Mouse (Mus musculus): Measurements from ENCODE around the gene Rack1. TPM values are rescaled to one million over a fixed set of nuclear protein-coding genes. Genes with fewer than 3 reads are reported as not detected.

Gene Rack1
- polyA plus RNA-seq, 1 experiment from 2014 or later = 351 TPM

DNA sequence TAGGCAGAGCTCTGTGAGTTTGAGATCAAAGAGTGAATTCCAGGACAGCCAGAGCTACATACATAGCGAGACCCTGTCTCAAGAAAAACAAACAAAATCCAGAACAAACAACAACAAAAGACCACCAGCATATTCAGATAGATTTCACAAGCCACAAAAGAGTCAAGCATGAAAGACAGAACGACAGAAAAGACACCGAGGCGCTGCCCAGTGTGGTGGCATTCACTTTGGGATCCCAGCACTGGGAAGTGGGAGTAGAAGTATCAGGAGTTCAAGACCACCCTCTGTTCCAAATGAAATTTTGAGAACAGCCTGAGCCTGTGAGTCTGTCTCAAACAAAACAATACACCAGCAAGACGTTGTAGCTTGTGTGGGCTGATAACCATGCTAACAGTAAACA lies 46.7 kb downstream of the Rack1 start:
- H3K27me3 ChIP-seq (ENCODE audit: control insufficient read depth, insufficient read depth, low read depth, low read length) = no peaks in the 10 kb centered on the region
- H3K27ac ChIP-seq (ENCODE audit: low read length) = no peak overlapping the region
- H3K4me3 ChIP-seq (ENCODE audit: low read depth, low read length) = no peak overlapping the region
- ATAC-seq = no peak
- no peak overlapping the region for H3K4me2 ChIP-seq (ENCODE audit: low read length)
- H3K9me3 ChIP-seq (replicated peaks; ENCODE audit: control insufficient read depth, low read length, poor library complexity, severe bottlenecking) = no peaks in the 10 kb centered on the region
- H3K9ac ChIP-seq (ENCODE audit: low read depth, low read length) = no peak overlapping the region
- H3K36me3 ChIP-seq (ENCODE audit: control insufficient read depth, insufficient read depth, low read length) = no peaks in the 10 kb centered on the region
- 65% methylated on average over 5 of the region's 5 CpGs for WGBS
- H3K4me1 ChIP-seq (ENCODE audit: control insufficient read depth, insufficient read depth, low read length) = no peaks in the 10 kb centered on the region

DNA sequence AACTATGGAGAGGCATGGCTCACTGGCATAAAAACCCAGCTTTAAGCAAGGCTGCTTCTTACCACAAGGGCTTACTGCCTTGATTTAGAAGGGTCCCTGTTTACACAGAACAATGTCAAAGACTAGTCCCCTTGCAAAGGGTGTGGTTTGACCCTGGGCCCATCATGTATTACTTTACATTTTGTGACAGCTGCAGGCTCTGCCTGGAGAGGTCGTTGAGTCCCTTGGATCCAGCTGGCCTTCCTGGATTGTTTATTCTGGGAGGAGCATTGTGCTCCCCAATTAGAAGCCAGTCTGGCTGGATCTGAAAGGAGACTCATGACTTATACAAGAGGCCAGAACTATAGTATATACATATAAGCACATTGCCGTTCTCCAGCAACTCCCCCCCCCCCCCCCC lies 50.1 kb downstream of the Rack1 start:
- 60% methylated on average over 2 of the region's 2 CpGs for WGBS
- no peak overlapping the region for H3K9ac ChIP-seq (ENCODE audit: low read depth, low read length)
- no peak for ATAC-seq
- H3K9me3 ChIP-seq (replicated peaks; ENCODE audit: control insufficient read depth, low read length, poor library complexity, severe bottlenecking) = no peaks in the 10 kb centered on the region
- no peak overlapping the region for H3K4me2 ChIP-seq (ENCODE audit: low read length)
- no peak overlapping the region for H3K27ac ChIP-seq (ENCODE audit: low read length)
- H3K27me3 ChIP-seq (ENCODE audit: control insufficient read depth, insufficient read depth, low read depth, low read length) = no peaks in the 10 kb centered on the region
- no peaks in the 10 kb centered on the region for H3K36me3 ChIP-seq (ENCODE audit: control insufficient read depth, insufficient read depth, low read length)
- H3K4me1 ChIP-seq (ENCODE audit: control insufficient read depth, insufficient read depth, low read length) = peaks cover 21% of the 10 kb centered on the region
- no peak overlapping the region for H3K4me3 ChIP-seq (ENCODE audit: low read depth, low read length)

DNA sequence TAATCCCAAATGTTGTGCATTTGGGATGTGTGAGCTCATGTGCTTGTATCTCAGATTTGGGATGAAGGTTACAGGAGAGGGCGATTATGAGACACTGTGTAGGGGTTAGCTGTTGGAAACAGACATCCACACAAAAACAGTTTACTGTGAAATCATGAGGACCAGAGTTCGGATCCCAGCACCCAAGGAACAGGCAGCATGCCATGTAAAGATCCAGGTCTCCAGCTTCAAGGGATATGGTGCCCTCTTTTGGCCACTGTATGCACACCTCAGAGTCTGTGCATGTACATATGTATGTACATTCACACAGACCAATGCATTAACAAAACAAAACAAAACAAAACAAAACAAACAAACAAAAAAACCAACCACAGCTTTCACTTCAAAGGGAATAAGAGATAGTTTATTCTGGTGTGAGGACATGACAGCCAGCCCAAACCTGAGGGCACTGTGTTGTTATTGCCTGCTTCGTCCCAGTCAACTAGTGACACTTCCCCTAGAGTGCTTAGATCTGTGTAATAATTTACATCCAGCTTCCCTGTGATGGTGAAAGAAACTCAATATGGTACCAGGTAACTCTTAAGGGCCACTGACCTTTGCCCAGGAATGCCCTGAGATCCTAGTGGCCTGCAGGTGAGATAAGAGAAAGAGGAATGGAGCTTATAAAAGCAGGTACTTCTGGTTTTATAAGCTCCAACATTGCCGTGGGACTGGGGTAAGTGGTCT lies 51.3 kb downstream of the Rack1 start:
- Histone ChIP-seq H3K4me3 (ENCODE audit: low read depth, low read length) (no peak overlapping the region), H3K27me3 (ENCODE audit: control insufficient read depth, insufficient read depth, low read depth, low read length) (no peaks in the 10 kb centered on the region), H3K9me3 (replicated peaks; ENCODE audit: control insufficient read depth, low read length, poor library complexity, severe bottlenecking) (no peaks in the 10 kb centered on the region), H3K4me1 (ENCODE audit: control insufficient read depth, insufficient read depth, low read length) (peaks cover 21% of the 10 kb centered on the region), H3K9ac (ENCODE audit: low read depth, low read length) (no peak overlapping the region), H3K36me3 (ENCODE audit: control insufficient read depth, insufficient read depth, low read length) (no peaks in the 10 kb centered on the region), H3K4me2 (ENCODE audit: low read length) (no peak overlapping the region), H3K27ac (ENCODE audit: low read length) (no peak overlapping the region)
- WGBS = 83% methylated on average over 4 of the region's 4 CpGs
- ATAC-seq = no peak

DNA sequence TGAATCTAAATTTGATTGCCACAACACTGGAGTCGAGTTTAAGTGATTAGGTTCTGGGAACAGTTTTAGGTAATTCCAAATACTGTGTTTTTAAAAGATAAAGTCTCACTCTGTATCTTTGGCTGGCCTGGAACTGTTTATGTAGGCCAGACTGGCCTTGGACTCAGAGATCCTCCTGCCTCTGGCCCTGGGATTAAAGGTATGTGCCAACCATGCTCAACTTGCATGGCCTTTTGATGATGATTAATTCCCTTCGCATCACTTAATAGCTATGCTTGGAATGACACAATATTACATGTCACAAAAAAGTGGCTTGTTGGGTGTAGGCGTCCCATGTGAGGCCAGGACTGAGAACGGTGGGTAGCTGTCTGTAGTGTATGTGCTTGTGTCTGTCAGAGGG lies 52.1 kb downstream of the Rack1 start:
- peaks cover 21% of the 10 kb centered on the region for H3K4me1 ChIP-seq (ENCODE audit: control insufficient read depth, insufficient read depth, low read length)
- 76% methylated on average over 4 of the region's 4 CpGs for WGBS
- H3K9ac ChIP-seq (ENCODE audit: low read depth, low read length) = peak overlapping the region; percentile 65; the same call in 1 of the 2 replicates
- H3K4me2 ChIP-seq (ENCODE audit: low read length) = peak overlapping the region; percentile 95
- no peak for ATAC-seq
- H3K36me3 ChIP-seq (ENCODE audit: control insufficient read depth, insufficient read depth, low read length) = no peaks in the 10 kb centered on the region
- peak overlapping the region; percentile 70; the same call in 1 of the 2 replicates for H3K27ac ChIP-seq (ENCODE audit: low read length)
- H3K4me3 ChIP-seq (ENCODE audit: low read depth, low read length) = peak overlapping the region; percentile 63
- H3K27me3 ChIP-seq (ENCODE audit: control insufficient read depth, insufficient read depth, low read depth, low read length) = no peaks in the 10 kb centered on the region
- H3K9me3 ChIP-seq (replicated peaks; ENCODE audit: control insufficient read depth, low read length, poor library complexity, severe bottlenecking) = no peaks in the 10 kb centered on the region

DNA sequence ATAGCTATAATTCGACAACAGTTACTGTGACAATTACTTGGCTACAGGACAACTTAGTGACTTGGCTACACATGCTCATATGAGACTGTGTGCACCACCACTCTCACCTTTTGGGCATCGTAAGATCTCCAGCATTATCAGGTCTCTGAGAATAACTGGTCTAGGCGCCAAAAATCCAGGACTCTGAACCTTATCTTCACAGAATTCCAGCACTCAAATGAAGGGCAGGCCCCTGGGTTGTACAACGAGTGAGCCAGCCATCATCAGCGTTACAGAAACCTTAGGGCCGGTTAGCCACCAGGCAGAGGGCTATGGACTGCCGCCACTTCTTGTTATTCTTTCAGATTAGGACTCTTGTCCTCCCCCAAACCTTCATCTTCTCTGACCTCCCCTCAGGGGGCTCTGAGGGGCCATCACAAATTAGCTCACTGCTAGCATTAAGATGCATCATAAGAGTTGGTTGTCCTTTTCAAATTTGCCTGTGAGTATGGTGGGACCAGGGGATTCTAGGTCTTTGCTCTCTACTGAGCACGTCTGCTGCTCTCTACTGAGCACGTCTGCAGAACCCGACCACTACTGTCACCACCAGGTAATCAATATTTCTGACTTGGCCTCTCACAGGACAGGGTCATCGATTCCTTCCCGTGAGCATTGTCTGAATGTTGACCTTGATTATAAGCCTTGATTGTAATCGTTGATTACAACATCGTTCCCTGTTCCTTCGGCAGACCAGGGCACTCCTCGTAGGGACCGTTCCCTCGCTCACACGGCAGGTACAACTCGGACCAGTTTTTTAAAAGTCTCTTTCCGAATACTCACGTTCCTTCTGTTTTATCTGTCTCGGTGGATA lies 52.7 kb downstream of the Rack1 start:
- Histone ChIP-seq H3K9me3 (replicated peaks; ENCODE audit: control insufficient read depth, low read length, poor library complexity, severe bottlenecking) (no peaks in the 10 kb centered on the region), H3K4me3 (ENCODE audit: low read depth, low read length) (peak overlapping the region; percentile 63), H3K27me3 (ENCODE audit: control insufficient read depth, insufficient read depth, low read depth, low read length) (no peaks in the 10 kb centered on the region), H3K4me2 (ENCODE audit: low read length) (peak overlapping the region; percentile 95), H3K36me3 (ENCODE audit: control insufficient read depth, insufficient read depth, low read length) (no peaks in the 10 kb centered on the region), H3K4me1 (ENCODE audit: control insufficient read depth, insufficient read depth, low read length) (peaks cover 21% of the 10 kb centered on the region), H3K9ac (ENCODE audit: low read depth, low read length) (peak overlapping the region; percentile 65), H3K27ac (ENCODE audit: low read length) (peak overlapping the region; percentile 70)
- peak; percentile 43 for ATAC-seq
- 8% methylated on average over 23 of the region's 23 CpGs for WGBS

DNA sequence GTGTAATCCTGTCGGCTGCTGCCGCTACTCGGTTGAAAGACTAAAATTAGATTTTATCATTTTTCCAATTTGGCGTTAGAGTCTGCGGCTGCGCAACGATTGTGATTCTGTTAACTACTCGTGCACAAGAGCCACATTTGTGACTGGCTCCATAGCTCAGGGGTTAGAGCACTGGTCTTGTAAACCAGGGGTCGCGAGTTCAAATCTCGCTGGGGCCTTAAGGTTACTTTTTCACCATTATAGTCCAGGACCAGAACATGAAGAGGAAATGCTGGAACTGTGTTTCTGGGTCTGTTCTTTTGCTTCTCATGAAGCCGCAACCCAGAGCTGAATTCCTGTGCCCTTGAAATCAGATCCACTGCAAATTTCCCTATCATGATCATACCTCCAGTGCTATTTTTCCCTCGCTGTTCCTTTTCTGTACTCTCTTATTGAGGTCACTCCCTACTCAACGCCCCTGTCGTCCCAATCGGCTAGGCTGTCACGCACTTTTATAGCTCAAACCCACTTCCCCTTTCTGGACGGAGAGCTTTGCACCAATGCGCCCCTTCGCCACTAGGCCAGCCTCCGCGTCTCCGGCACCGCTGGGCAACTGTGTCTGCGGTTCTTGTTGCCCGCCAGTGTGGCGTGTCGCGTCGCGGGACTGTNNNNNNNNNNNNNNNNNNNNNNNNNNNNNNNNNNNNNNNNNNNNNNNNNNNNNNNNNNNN lies 53.5 kb downstream of the Rack1 start:
- ATAC-seq = peak; percentile 69
- Histone ChIP-seq H3K4me3 (ENCODE audit: low read depth, low read length) (peak overlapping the region; percentile 63), H3K4me2 (ENCODE audit: low read length) (peak overlapping the region; percentile 95), H3K27me3 (ENCODE audit: control insufficient read depth, insufficient read depth, low read depth, low read length) (no peaks in the 10 kb centered on the region), H3K4me1 (ENCODE audit: control insufficient read depth, insufficient read depth, low read length) (peaks cover 26% of the 10 kb centered on the region), H3K9me3 (replicated peaks; ENCODE audit: control insufficient read depth, low read length, poor library complexity, severe bottlenecking) (no peaks in the 10 kb centered on the region), H3K27ac (ENCODE audit: low read length) (peak overlapping the region; percentile 70), H3K36me3 (ENCODE audit: control insufficient read depth, insufficient read depth, low read length) (no peaks in the 10 kb centered on the region), H3K9ac (ENCODE audit: low read depth, low read length) (peak overlapping the region; percentile 65)
- WGBS = under 1% methylated on average over 31 of the region's 31 CpGs

Other genes with a start within 250 kb of the Rack1 start
- gene Trim41, start 17.0 kb downstream of the Rack1 start, polyA plus RNA-seq (2015; fragmentation: Nextera tagmentation; extraction: Ambion mirVana) = 6.7 and 6.9 TPM in 2 replicates
- gene Trim7, start 25.8 kb downstream of the Rack1 start, polyA plus RNA-seq (2015; fragmentation: Nextera tagmentation; extraction: Ambion mirVana) = 1.8 and 3.6 TPM in 2 replicates
- 1.3 and 1.8 TPM in 2 replicates for gene Gm12184, start 26.3 kb downstream of the Rack1 start, polyA plus RNA-seq (2015; fragmentation: Nextera tagmentation; extraction: Ambion mirVana)
- gene Irgm1, start 71.4 kb downstream of the Rack1 start, polyA plus RNA-seq (2015; fragmentation: Nextera tagmentation; extraction: Ambion mirVana) = 2.0 and 2.8 TPM in 2 replicates
- gene Gm5431, start 101.9 kb downstream of the Rack1 start, polyA plus RNA-seq (2015; fragmentation: Nextera tagmentation; extraction: Ambion mirVana) = 0.15 and 0.20 TPM in 2 replicates
- 1.1 and 1.2 TPM in 2 replicates for gene Psme2b, start 145.9 kb downstream of the Rack1 start, polyA plus RNA-seq (2015; fragmentation: Nextera tagmentation; extraction: Ambion mirVana)
- gene Olfr56, start 178.6 kb downstream of the Rack1 start, polyA plus RNA-seq (2015; fragmentation: Nextera tagmentation; extraction: Ambion mirVana) = not detected in 2 replicates
- gene 9930111J21Rik1, start 179.1 kb downstream of the Rack1 start, polyA plus RNA-seq (2015; fragmentation: Nextera tagmentation; extraction: Ambion mirVana) = 0.24 and 0.28 TPM in 2 replicates
- not detected in 2 replicates for gene Gm12185, start 191.9 kb downstream of the Rack1 start, polyA plus RNA-seq (2015; fragmentation: Nextera tagmentation; extraction: Ambion mirVana)
- gene Tgtp1, start 193.8 kb downstream of the Rack1 start, polyA plus RNA-seq (2015; fragmentation: Nextera tagmentation; extraction: Ambion mirVana) = not detected in 2 replicates

All from midbrain, embryonic 16.5 days (tissue).